Mouse (Mus musculus) E14TG2a.4 (cell line): ENCODE measurements around the gene Mrps6.
A peak's percentile ranks its signal among the peaks of the same experiment; 100 is the strongest.

ENCODE experiments used
- H3K27me3 ChIP-seq: 2 replicates; pipeline ENCODE4 v1.6.1; 2014; ENCODE audit warnings: low read length, control low read depth; ENCODE audit not compliant: insufficient read depth
- H3K36me3 ChIP-seq: 2 replicates; pipeline ENCODE4 v1.6.1; 2014; ENCODE audit warnings: low read length, control low read depth; ENCODE audit not compliant: insufficient read depth
- H3K4me1 ChIP-seq: replicated peaks from 2 replicates; pipeline ENCODE4 v1.6.1; 2014; ENCODE audit warnings: low read depth, low read length, control low read depth
- H3K4me3 ChIP-seq: replicated peaks from 2 replicates; pipeline ENCODE4 v1.5.1; 2014; ENCODE audit warnings: mild to moderate bottlenecking, low read length
- H3K9me3 ChIP-seq: 2 replicates; pipeline ENCODE4 v1.6.1; 2014; ENCODE audit warnings: low read length, control low read depth
- CTCF ChIP-seq: conservative IDR thresholded peaks from 2 replicates; pipeline ENCODE4 v1.5.1; 2014; ENCODE audit warnings: low read length
- NANOG ChIP-seq: IDR thresholded peaks from 2 replicates; pipeline ENCODE4 v1.6.1; 2014; ENCODE audit warnings: borderline replicate concordance, low read length, mixed read lengths
- POU5F1 ChIP-seq: IDR thresholded peaks from 2 replicates; pipeline ENCODE4 v1.6.1; 2014; ENCODE audit warnings: low read length, borderline replicate concordance

The Mrps6 gene

DNA sequence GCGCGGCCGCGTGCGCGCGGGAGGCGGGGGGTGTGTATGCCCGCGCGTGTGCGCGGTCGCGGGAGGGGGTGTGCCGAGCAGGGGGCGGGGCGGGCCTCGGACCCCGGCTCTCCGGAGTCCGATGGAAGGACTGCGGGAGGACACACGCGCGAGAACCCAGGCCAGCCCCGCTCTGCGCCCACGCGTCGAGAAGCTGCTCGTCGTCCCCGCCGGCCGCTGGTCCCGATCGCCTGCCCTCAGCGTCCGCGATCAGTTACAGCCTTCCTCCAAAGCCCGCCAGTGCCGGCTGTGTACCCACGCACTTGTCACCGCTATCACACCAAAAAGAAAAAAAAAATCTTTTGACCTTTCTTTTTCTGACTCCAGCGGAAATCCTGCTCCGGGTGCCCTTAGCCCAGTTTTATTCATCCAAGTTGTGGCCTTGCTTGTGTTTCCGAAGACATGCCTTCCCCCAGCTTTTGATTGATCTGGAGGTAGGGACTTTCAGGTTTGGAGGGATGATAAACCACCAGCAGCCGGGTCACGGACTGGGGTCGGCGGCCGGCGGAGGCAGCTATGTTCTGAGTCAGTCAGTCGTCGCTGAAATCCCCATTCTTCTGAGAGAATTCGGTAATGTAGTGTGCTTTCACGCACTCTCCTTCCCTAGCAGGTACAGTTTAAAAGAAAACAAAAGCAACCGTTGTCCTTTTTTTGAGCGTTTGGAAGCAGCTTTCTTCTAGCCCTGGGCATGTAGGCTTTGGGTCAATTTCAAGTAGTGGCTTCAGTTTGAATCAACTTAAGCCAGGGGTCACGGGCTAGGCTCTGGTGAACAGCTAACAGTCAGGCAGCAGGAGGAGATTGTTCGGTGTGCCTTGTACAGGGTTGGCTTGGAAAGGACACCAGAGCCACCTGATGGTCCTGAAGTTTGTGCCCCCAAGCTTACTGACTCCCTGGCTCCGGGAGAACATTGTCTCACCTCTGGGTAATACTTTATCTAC is 862 bp downstream of the Mrps6 start:
- TF ChIP-seq NANOG, result no peak
- no peak for TF ChIP-seq POU5F1
- no peak for TF ChIP-seq CTCF
- H3K27me3 ChIP-seq, result peaks cover 19% of the 10 kb centered on the region

DNA sequence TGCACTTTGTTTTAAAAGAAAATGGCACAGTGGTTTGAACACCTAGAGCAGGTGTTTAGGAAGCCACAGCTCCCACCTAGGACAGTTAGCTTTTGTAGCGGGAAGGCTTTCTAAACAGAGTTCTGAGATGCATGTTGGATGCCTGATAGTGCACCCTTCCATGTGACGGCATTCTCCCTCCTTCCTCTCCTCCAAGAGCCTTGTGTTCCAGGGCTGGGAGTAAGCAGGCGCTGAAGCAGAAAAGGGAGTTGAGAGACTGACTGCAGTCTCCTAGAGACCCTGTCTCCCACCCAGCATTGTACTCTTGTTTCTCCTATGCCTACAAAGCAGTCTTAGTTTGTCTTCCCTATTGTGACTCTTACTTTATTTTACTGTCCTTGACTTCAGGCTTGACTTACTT is 2.1 kb downstream of the Mrps6 start:
- TF ChIP-seq POU5F1 (no peak), NANOG (no peak), CTCF (no peak)
- H3K36me3 ChIP-seq, result peaks cover 50% of the 10 kb centered on the region
- H3K4me3 ChIP-seq, result no peak overlapping the region
- peaks cover 16% of the 10 kb centered on the region for H3K27me3 ChIP-seq
- H3K4me1 ChIP-seq, result peaks cover 29% of the 10 kb centered on the region
- no peaks in the 10 kb centered on the region for H3K9me3 ChIP-seq

More for the DNA sequence above, 862 bp downstream of the Mrps6 start:
- Histone ChIP-seq H3K4me1 (peaks cover 29% of the 10 kb centered on the region), H3K9me3 (peaks cover 6% of the 10 kb centered on the region), H3K4me3 (peak overlapping the region; percentile 91), H3K36me3 (peaks cover 38% of the 10 kb centered on the region)

DNA sequence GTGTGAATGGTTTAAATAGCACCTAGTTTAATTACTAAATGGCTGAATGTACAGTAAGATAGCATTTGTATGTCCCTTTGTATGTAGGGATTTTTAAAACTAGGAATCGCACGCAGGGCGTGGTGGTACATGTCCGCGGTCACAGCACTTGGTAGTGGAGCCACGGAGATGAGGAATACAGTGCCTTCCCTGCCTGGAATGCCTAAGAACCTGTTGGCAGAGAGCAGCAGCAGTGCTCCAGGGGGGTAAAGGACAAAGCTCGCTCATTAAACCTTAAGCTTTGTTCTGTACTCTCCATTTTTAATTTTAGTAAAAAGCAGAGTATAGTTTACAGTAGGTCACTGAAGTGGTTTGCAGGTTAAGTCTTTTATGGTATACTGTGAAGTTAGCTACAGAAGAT is 3.5 kb downstream of the Mrps6 start:
- Histone ChIP-seq H3K4me3 (no peak overlapping the region), H3K36me3 (peaks cover 60% of the 10 kb centered on the region), H3K27me3 (peaks cover 12% of the 10 kb centered on the region), H3K9me3 (no peaks in the 10 kb centered on the region), H3K4me1 (peaks cover 35% of the 10 kb centered on the region)
- no peak for TF ChIP-seq NANOG
- TF ChIP-seq POU5F1, result no peak
- TF ChIP-seq CTCF, result no peak

DNA sequence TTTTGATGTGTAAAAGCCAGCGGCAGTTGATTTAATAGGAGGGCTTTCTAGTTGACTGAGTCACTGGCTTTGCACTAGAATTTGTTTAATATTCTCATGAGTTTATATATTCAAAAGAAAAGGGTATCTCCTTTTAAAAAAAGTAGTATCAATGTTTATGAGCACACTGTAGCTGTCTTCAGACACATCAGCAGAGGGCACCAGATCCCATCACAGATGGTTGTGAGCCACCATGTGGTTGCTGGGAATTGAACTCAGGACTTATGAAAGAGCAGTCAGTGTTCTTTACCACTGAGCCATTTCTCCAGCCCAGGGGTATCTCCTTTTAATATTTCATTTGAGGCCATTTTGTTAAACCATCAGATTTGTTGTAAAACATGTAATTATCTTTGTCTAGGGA is 4.8 kb downstream of the Mrps6 start:
- Histone ChIP-seq H3K36me3 (peaks cover 72% of the 10 kb centered on the region), H3K4me1 (peaks cover 40% of the 10 kb centered on the region), H3K4me3 (no peak overlapping the region), H3K27me3 (peaks cover 12% of the 10 kb centered on the region), H3K9me3 (no peaks in the 10 kb centered on the region)
- TF ChIP-seq CTCF (no peak), NANOG (no peak), POU5F1 (no peak)

DNA sequence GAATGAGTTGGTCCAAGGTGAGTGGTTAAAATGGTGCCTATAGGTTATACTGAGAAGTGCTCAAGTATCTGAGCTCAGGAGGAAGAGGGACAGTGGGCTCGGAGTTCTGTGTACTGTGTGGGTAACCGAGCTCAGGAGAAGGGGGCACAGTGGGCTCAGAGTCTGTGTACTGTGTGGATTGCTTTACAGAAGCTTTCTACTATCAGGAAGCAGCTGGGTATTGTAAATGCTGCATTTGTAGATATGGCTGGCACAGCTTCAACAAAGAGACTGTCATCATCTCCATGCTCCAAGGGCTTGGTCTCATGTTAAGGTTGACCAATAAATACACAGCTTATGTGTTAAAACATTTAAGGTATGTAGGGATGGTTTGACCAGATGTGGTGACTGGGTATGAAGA is 6.7 kb downstream of the Mrps6 start:
- no peaks in the 10 kb centered on the region for H3K27me3 ChIP-seq
- H3K4me3 ChIP-seq, result no peak overlapping the region
- H3K36me3 ChIP-seq, result peaks cover 83% of the 10 kb centered on the region
- no peaks in the 10 kb centered on the region for H3K9me3 ChIP-seq
- H3K4me1 ChIP-seq, result peaks cover 47% of the 10 kb centered on the region
- TF ChIP-seq CTCF (no peak), NANOG (no peak), POU5F1 (no peak)

DNA sequence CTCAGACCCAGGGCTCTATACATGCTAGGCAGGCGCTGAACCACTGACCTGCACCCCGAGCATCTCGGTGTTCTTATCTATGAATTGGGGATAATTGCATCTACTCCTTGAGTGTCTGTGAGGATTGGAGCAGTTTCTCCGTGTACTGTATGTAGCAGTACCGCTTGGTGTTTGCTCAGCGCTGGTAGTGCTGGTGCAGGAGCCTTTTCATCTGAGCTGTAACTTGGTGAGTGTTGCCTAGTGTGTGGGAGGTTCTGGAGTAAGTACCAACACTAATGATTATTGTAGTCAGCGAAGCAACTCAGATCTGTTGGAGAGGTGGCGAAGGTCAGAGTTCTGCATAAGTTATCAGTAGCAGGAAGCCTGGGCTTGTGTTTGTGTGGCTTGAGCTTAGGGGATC is 12.3 kb downstream of the Mrps6 start:
- H3K9me3 ChIP-seq, result no peaks in the 10 kb centered on the region
- peaks cover 52% of the 10 kb centered on the region for H3K36me3 ChIP-seq
- no peak overlapping the region for H3K4me3 ChIP-seq
- TF ChIP-seq NANOG, result no peak
- no peak for TF ChIP-seq POU5F1
- no peak for TF ChIP-seq CTCF
- H3K4me1 ChIP-seq, result peaks cover 52% of the 10 kb centered on the region
- H3K27me3 ChIP-seq, result no peaks in the 10 kb centered on the region

DNA sequence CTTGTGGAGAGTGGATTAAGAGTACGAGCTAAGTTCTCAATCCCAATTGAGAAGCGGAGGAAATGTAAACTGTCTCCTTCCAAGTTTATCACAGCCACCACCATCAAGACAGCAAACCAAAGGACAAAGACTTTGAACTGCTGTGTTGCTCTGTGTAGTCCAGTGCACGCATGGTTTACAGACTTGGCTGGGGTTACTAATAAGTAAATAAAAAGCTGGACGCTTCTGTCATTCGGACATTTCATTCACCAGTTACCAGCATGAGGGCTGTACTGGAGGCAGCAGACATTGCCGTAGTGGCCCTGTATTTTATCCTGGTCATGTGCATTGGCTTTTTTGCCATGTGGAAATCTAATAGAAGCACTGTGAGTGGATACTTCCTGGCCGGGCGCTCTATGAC is 18.7 kb downstream of the Mrps6 start:
- H3K27me3 ChIP-seq, result no peaks in the 10 kb centered on the region
- H3K36me3 ChIP-seq, result peaks cover 40% of the 10 kb centered on the region
- no peak overlapping the region for H3K4me3 ChIP-seq
- peaks cover 6% of the 10 kb centered on the region for H3K9me3 ChIP-seq
- 0 out of 2 replicates have a peak, but pooled peaks cover 3% of the 10 kb centered on the region for H3K4me1 ChIP-seq
- TF ChIP-seq POU5F1 (no peak), CTCF (no peak), NANOG (no peak)

DNA sequence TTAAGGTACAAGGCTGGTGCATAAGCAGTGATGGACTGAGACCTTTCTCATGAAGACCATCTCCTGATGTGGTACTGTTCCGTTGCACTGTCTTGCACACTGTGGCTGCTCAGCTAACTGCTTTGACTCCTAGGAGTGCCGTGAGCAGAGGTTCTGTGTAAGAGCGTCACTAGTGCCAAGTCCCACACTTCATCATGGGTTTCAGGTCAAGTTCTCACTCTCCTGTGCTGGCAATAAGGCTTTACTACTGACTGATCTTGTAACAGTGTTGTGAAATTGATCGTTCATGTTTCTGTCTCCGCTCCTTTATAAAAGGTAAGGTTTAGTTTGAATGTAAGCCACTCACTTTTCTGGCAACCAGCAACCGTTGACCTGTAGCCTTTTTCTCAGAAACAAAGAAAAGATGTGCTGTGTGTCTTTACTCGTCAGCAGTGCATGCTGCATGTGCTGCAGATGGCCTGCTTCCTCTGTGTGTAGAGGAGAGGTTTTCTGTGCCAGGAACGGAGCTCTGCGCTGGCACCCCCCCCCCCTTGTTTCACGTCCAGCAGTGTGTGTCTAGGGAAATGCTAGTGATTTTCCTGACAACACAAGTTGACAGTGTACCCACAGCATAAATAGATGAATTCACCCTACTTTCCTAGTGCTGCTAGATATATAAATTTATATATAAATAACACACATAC is 25.8 kb downstream of the Mrps6 start:
- Histone ChIP-seq H3K4me3 (no peak overlapping the region), H3K4me1 (peaks cover 7% of the 10 kb centered on the region), H3K36me3 (peaks cover 13% of the 10 kb centered on the region), H3K9me3 (no peaks in the 10 kb centered on the region), H3K27me3 (no peaks in the 10 kb centered on the region)
- no peak for TF ChIP-seq NANOG
- no peak for TF ChIP-seq CTCF
- TF ChIP-seq POU5F1, result no peak
